Mouse (Mus musculus): Measurements from ENCODE around the gene Ring1. TPM values are rescaled to one million over a fixed set of nuclear protein-coding genes. Genes with fewer than 3 reads are reported as not detected.
A peak's percentile ranks its signal among the peaks of the same experiment; 100 is the strongest.

Gene Ring1
- 19.3 and 22.4 TPM in 2 replicates for polyA plus RNA-seq (2015; fragmentation: Nextera tagmentation; extraction: Ambion mirVana)

- peak within 1 kb of the TSS; percentile 87 for H3K4me3 ChIP-seq
- peak; percentile 65 for ATAC-seq (ENCODE audit: low read depth)
- WGBS, result under 1% methylated on average over 52 of the region's 58 CpGs
- H3K36me3 ChIP-seq, result peaks cover 48% of the 10 kb centered on the region
- peak within 1 kb of the TSS; percentile 96 for H3K9ac ChIP-seq
- H3K27ac ChIP-seq (replicated peaks), result peak within 1 kb of the TSS; percentile 99
- H3K9me3 ChIP-seq, result peaks cover 12% of the 10 kb centered on the region; the same call in 1 of the 2 replicates
- peaks cover 57% of the 10 kb centered on the region for H3K4me1 ChIP-seq (replicated peaks)
- peak within 1 kb of the TSS; percentile 100 for H3K4me2 ChIP-seq
- no peaks in the 10 kb centered on the region for H3K27me3 ChIP-seq
Observed at GRCm38 (mm10) chr17:34024317-34024821, at the start of gene Ring1. TSS of gene Ring1 (minus strand) at chr17:34024680.

- 71% methylated on average over 5 of the region's 5 CpGs for WGBS
- Histone ChIP-seq H3K4me1 (replicated peaks) (no peaks in the 10 kb centered on the region), H3K9ac (no peak overlapping the region), H3K27ac (replicated peaks) (no peak overlapping the region), H3K4me3 (no peak overlapping the region), H3K27me3 (peaks cover 14% of the 10 kb centered on the region), H3K9me3 (no peaks in the 10 kb centered on the region), H3K36me3 (no peaks in the 10 kb centered on the region), H3K4me2 (no peak overlapping the region)
- ATAC-seq (ENCODE audit: low read depth), result no peak
Observed at GRCm38 (mm10) chr17:34072091-34072490, 47.6 kb upstream of the Ring1 start.

- no peak overlapping the region for H3K4me2 ChIP-seq
- H3K4me3 ChIP-seq, result no peak overlapping the region
- ATAC-seq (ENCODE audit: low read depth), result no peak
- WGBS, result 53% methylated on average over 3 of the region's 3 CpGs
- no peaks in the 10 kb centered on the region for H3K27me3 ChIP-seq
- no peaks in the 10 kb centered on the region for H3K9me3 ChIP-seq
- no peak overlapping the region for H3K27ac ChIP-seq (replicated peaks)
- H3K4me1 ChIP-seq (replicated peaks), result no peaks in the 10 kb centered on the region
- no peak overlapping the region for H3K9ac ChIP-seq
- H3K36me3 ChIP-seq, result peaks cover 10% of the 10 kb centered on the region; the same call in 1 of the 2 replicates
Observed at GRCm38 (mm10) chr17:34068864-34069263, 44.4 kb upstream of the Ring1 start.

GRCm38 (mm10) chr17:34057224-34057623 is 32.7 kb upstream of the Ring1 start:
- no peaks in the 10 kb centered on the region for H3K27me3 ChIP-seq
- 82% methylated on average over 7 of the region's 7 CpGs for WGBS
- no peak for ATAC-seq (ENCODE audit: low read depth)

GRCm38 (mm10) chr17:34047404-34048050 is 23.0 kb upstream of the Ring1 start:
- Histone ChIP-seq H3K4me2 (no peak overlapping the region), H3K4me1 (replicated peaks) (no peaks in the 10 kb centered on the region), H3K9ac (no peak overlapping the region), H3K27me3 (no peaks in the 10 kb centered on the region), H3K36me3 (peaks cover 13% of the 10 kb centered on the region), H3K4me3 (no peak overlapping the region), H3K9me3 (no peaks in the 10 kb centered on the region; the same call in 1 of the 2 replicates), H3K27ac (replicated peaks) (no peak overlapping the region)
- WGBS, result 94% methylated on average over 5 of the region's 5 CpGs
- no peak for ATAC-seq (ENCODE audit: low read depth)

More at GRCm38 (mm10) chr17:34057224-34057623, 32.7 kb upstream of the Ring1 start:
- Histone ChIP-seq H3K4me2 (no peak overlapping the region), H3K9me3 (no peaks in the 10 kb centered on the region), H3K4me1 (replicated peaks) (no peaks in the 10 kb centered on the region), H3K9ac (no peak overlapping the region), H3K4me3 (no peak overlapping the region), H3K36me3 (peaks cover 27% of the 10 kb centered on the region; the same call in 1 of the 2 replicates), H3K27ac (replicated peaks) (no peak overlapping the region)

- 79% methylated on average over 14 of the region's 14 CpGs for WGBS
- no peak overlapping the region for H3K4me3 ChIP-seq
- no peak overlapping the region for H3K4me2 ChIP-seq
- no peaks in the 10 kb centered on the region for H3K27me3 ChIP-seq
- peaks cover 9% of the 10 kb centered on the region; the same call in 1 of the 2 replicates for H3K4me1 ChIP-seq (replicated peaks)
- H3K9me3 ChIP-seq, result no peaks in the 10 kb centered on the region; the same call in 1 of the 2 replicates
- H3K36me3 ChIP-seq, result peaks cover 11% of the 10 kb centered on the region
- H3K9ac ChIP-seq, result no peak overlapping the region
- H3K27ac ChIP-seq (replicated peaks), result no peak overlapping the region
- ATAC-seq (ENCODE audit: low read depth), result no peak
Observed at GRCm38 (mm10) chr17:34045941-34046340, 21.5 kb upstream of the Ring1 start.

- 22% methylated on average over 17 of the region's 17 CpGs for WGBS
- Histone ChIP-seq H3K4me2 (peak overlapping the region; percentile 62), H3K27me3 (no peaks in the 10 kb centered on the region), H3K9ac (peak overlapping the region; percentile 67), H3K9me3 (no peaks in the 10 kb centered on the region), H3K36me3 (peaks cover 34% of the 10 kb centered on the region), H3K4me1 (replicated peaks) (peaks cover 43% of the 10 kb centered on the region), H3K27ac (replicated peaks) (no peak overlapping the region), H3K4me3 (peak overlapping the region; percentile 28)
- ATAC-seq (ENCODE audit: low read depth), result peak; percentile 8; the same call in 1 of the 2 replicates
Observed at GRCm38 (mm10) chr17:34039562-34040450, 15.3 kb upstream of the Ring1 start.

GRCm38 (mm10) chr17:34038878-34039561 is 14.5 kb upstream of the Ring1 start, which contains the start of gene Col11a2:
TSS of gene Col11a2 (plus strand) at chr17:34039437.
- WGBS, result 4% methylated on average over 28 of the region's 28 CpGs
- Histone ChIP-seq H3K9ac (peak within 1 kb of the TSS; percentile 67), H3K27ac (replicated peaks) (0 out of 2 replicates have a peak within 1 kb of the TSS, but pooled peaks have one; percentile 18), H3K4me3 (peak within 1 kb of the TSS; percentile 28), H3K4me1 (replicated peaks) (peaks cover 46% of the 10 kb centered on the region), H3K4me2 (peak within 1 kb of the TSS; percentile 62), H3K27me3 (no peaks in the 10 kb centered on the region), H3K9me3 (no peaks in the 10 kb centered on the region), H3K36me3 (peaks cover 42% of the 10 kb centered on the region)
- ATAC-seq (ENCODE audit: low read depth), result peak; percentile 75

- Histone ChIP-seq H3K9me3 (no peaks in the 10 kb centered on the region), H3K4me2 (peak overlapping the region; percentile 62), H3K9ac (peak overlapping the region; percentile 67), H3K4me1 (replicated peaks) (peaks cover 52% of the 10 kb centered on the region), H3K27me3 (no peaks in the 10 kb centered on the region), H3K36me3 (peaks cover 47% of the 10 kb centered on the region), H3K4me3 (peak overlapping the region; percentile 28), H3K27ac (replicated peaks) (0 out of 2 replicates have a peak overlapping the region, but pooled peaks have one; percentile 18)
- 10% methylated on average over 17 of the region's 21 CpGs for WGBS
- peak; percentile 40 for ATAC-seq (ENCODE audit: low read depth)
Observed at GRCm38 (mm10) chr17:34038440-34038839, 14.0 kb upstream of the Ring1 start.

GRCm38 (mm10) chr17:34037241-34037640 is 12.8 kb upstream of the Ring1 start:
- Histone ChIP-seq H3K4me2 (no peak overlapping the region), H3K27ac (replicated peaks) (no peak overlapping the region), H3K4me3 (no peak overlapping the region), H3K9me3 (no peaks in the 10 kb centered on the region), H3K36me3 (peaks cover 47% of the 10 kb centered on the region), H3K4me1 (replicated peaks) (peaks cover 64% of the 10 kb centered on the region), H3K9ac (no peak overlapping the region; the same call in 1 of the 2 replicates), H3K27me3 (no peaks in the 10 kb centered on the region)
- 89% methylated on average over 7 of the region's 7 CpGs for WGBS
- no peak for ATAC-seq (ENCODE audit: low read depth)

GRCm38 (mm10) chr17:34036647-34037046 is 12.2 kb upstream of the Ring1 start:
- Histone ChIP-seq H3K27me3 (no peaks in the 10 kb centered on the region), H3K36me3 (peaks cover 47% of the 10 kb centered on the region), H3K4me2 (no peak overlapping the region), H3K4me3 (no peak overlapping the region), H3K9me3 (no peaks in the 10 kb centered on the region), H3K9ac (no peak overlapping the region), H3K4me1 (replicated peaks) (peaks cover 62% of the 10 kb centered on the region), H3K27ac (replicated peaks) (no peak overlapping the region)
- 70% methylated on average over 10 of the region's 10 CpGs for WGBS
- no peak for ATAC-seq (ENCODE audit: low read depth)

All from neural tube, embryonic 13.5 days (tissue).